Mouse (Mus musculus): ENCODE results near the gene Lingo2. TPM values are rescaled to one million over a fixed set of nuclear protein-coding genes. Genes with fewer than 3 reads are reported as not detected.

Gene Lingo2
- total and polyA plus RNA-seq, 2 experiments: not detected

- H3K36me3 ChIP-seq (ENCODE audit: control insufficient read depth, insufficient read depth, low read length): no peaks in the 10 kb centered on the region
- H3K4me3 ChIP-seq (ENCODE audit: insufficient read depth, low read depth, low read length): no peak overlapping the region
- no peaks in the 10 kb centered on the region for H3K79me2 ChIP-seq (ENCODE audit: control insufficient read depth, insufficient read depth, low read length)
- no peak overlapping the region for H3K27ac ChIP-seq (replicated peaks; ENCODE audit: insufficient read depth, low read depth, low read length)
- DNase-seq (ENCODE audit: extremely low read depth, low read depth, low spot score): no peak
- no peak overlapping the region for H3K9ac ChIP-seq (ENCODE audit: low read depth, low read length)
- TF ChIP-seq POLR2A (IDR thresholded peaks at IDR 0.05; ENCODE audit: extremely low read depth, insufficient read depth, low read length): no peak
- no peak for TF ChIP-seq CTCF (IDR thresholded peaks at IDR 0.05; ENCODE audit: low read depth, low read length)
- no peaks in the 10 kb centered on the region for H3K4me1 ChIP-seq (ENCODE audit: control insufficient read depth, insufficient read depth, low read length)
- no peaks in the 10 kb centered on the region for H3K27me3 ChIP-seq (ENCODE audit: control insufficient read depth, insufficient read depth, low read length)
- 94% methylated on average over 3 of the region's 3 CpGs for WGBS
Observed at GRCm38 (mm10) chr4:36368925-36369324, 582.6 kb downstream of the Lingo2 start.

GRCm38 (mm10) chr4:36354401-36354800, 597.1 kb downstream of the Lingo2 start:
- Histone ChIP-seq H3K36me3 (ENCODE audit: control insufficient read depth, insufficient read depth, low read length) (no peaks in the 10 kb centered on the region), H3K9ac (ENCODE audit: low read depth, low read length) (no peak overlapping the region), H3K4me1 (ENCODE audit: control insufficient read depth, insufficient read depth, low read length) (no peaks in the 10 kb centered on the region), H3K27me3 (ENCODE audit: control insufficient read depth, insufficient read depth, low read length) (no peaks in the 10 kb centered on the region), H3K79me2 (ENCODE audit: control insufficient read depth, insufficient read depth, low read length) (no peaks in the 10 kb centered on the region), H3K27ac (replicated peaks; ENCODE audit: insufficient read depth, low read depth, low read length) (no peak overlapping the region), H3K4me3 (ENCODE audit: insufficient read depth, low read depth, low read length) (no peak overlapping the region)
- no peak for TF ChIP-seq POLR2A (IDR thresholded peaks at IDR 0.05; ENCODE audit: extremely low read depth, insufficient read depth, low read length)
- TF ChIP-seq CTCF (IDR thresholded peaks at IDR 0.05; ENCODE audit: low read depth, low read length): no peak
- 66% methylated on average over 2 of the region's 2 CpGs for WGBS
- DNase-seq (ENCODE audit: extremely low read depth, low read depth, low spot score): no peak

GRCm38 (mm10) chr4:36331741-36332140, 619.8 kb downstream of the Lingo2 start:
- TF ChIP-seq CTCF (IDR thresholded peaks at IDR 0.05; ENCODE audit: low read depth, low read length) (no peak), POLR2A (IDR thresholded peaks at IDR 0.05; ENCODE audit: extremely low read depth, insufficient read depth, low read length) (no peak)
- Histone ChIP-seq H3K9ac (ENCODE audit: low read depth, low read length) (no peak overlapping the region), H3K36me3 (ENCODE audit: control insufficient read depth, insufficient read depth, low read length) (no peaks in the 10 kb centered on the region), H3K79me2 (ENCODE audit: control insufficient read depth, insufficient read depth, low read length) (no peaks in the 10 kb centered on the region), H3K27me3 (ENCODE audit: control insufficient read depth, insufficient read depth, low read length) (no peaks in the 10 kb centered on the region), H3K27ac (replicated peaks; ENCODE audit: insufficient read depth, low read depth, low read length) (no peak overlapping the region), H3K4me3 (ENCODE audit: insufficient read depth, low read depth, low read length) (no peak overlapping the region), H3K4me1 (ENCODE audit: control insufficient read depth, insufficient read depth, low read length) (no peaks in the 10 kb centered on the region)
- DNase-seq (ENCODE audit: extremely low read depth, low read depth, low spot score): no peak
- WGBS: 50% methylated on average over 1 of the region's 1 CpGs

- TF ChIP-seq CTCF (IDR thresholded peaks at IDR 0.05; ENCODE audit: low read depth, low read length) (no peak), POLR2A (IDR thresholded peaks at IDR 0.05; ENCODE audit: extremely low read depth, insufficient read depth, low read length) (no peak)
- no peak overlapping the region for H3K9ac ChIP-seq (ENCODE audit: low read depth, low read length)
- no peaks in the 10 kb centered on the region for H3K79me2 ChIP-seq (ENCODE audit: control insufficient read depth, insufficient read depth, low read length)
- no peaks in the 10 kb centered on the region for H3K36me3 ChIP-seq (ENCODE audit: control insufficient read depth, insufficient read depth, low read length)
- H3K4me3 ChIP-seq (ENCODE audit: insufficient read depth, low read depth, low read length): no peak overlapping the region
- no peak overlapping the region for H3K27ac ChIP-seq (replicated peaks; ENCODE audit: insufficient read depth, low read depth, low read length)
- no peak for DNase-seq (ENCODE audit: extremely low read depth, low read depth, low spot score)
- H3K27me3 ChIP-seq (ENCODE audit: control insufficient read depth, insufficient read depth, low read length): no peaks in the 10 kb centered on the region
- no peaks in the 10 kb centered on the region for H3K4me1 ChIP-seq (ENCODE audit: control insufficient read depth, insufficient read depth, low read length)
Observed at GRCm38 (mm10) chr4:36325603-36326002, 625.9 kb downstream of the Lingo2 start.

GRCm38 (mm10) chr4:36313067-36313466, 638.5 kb downstream of the Lingo2 start:
- no peaks in the 10 kb centered on the region for H3K27me3 ChIP-seq (ENCODE audit: control insufficient read depth, insufficient read depth, low read length)
- TF ChIP-seq CTCF (IDR thresholded peaks at IDR 0.05; ENCODE audit: low read depth, low read length) (no peak), POLR2A (IDR thresholded peaks at IDR 0.05; ENCODE audit: extremely low read depth, insufficient read depth, low read length) (no peak)
- no peak for DNase-seq (ENCODE audit: extremely low read depth, low read depth, low spot score)
- no peak overlapping the region for H3K4me3 ChIP-seq (ENCODE audit: insufficient read depth, low read depth, low read length)
- no peak overlapping the region for H3K27ac ChIP-seq (replicated peaks; ENCODE audit: insufficient read depth, low read depth, low read length)
- H3K4me1 ChIP-seq (ENCODE audit: control insufficient read depth, insufficient read depth, low read length): no peaks in the 10 kb centered on the region
- H3K36me3 ChIP-seq (ENCODE audit: control insufficient read depth, insufficient read depth, low read length): no peaks in the 10 kb centered on the region
- H3K79me2 ChIP-seq (ENCODE audit: control insufficient read depth, insufficient read depth, low read length): no peaks in the 10 kb centered on the region
- WGBS: 72% methylated on average over 2 of the region's 2 CpGs
- H3K9ac ChIP-seq (ENCODE audit: low read depth, low read length): no peak overlapping the region

GRCm38 (mm10) chr4:36311431-36311830, 640.1 kb downstream of the Lingo2 start:
- Histone ChIP-seq H3K9ac (ENCODE audit: low read depth, low read length) (no peak overlapping the region), H3K79me2 (ENCODE audit: control insufficient read depth, insufficient read depth, low read length) (no peaks in the 10 kb centered on the region), H3K4me3 (ENCODE audit: insufficient read depth, low read depth, low read length) (no peak overlapping the region), H3K36me3 (ENCODE audit: control insufficient read depth, insufficient read depth, low read length) (no peaks in the 10 kb centered on the region), H3K27me3 (ENCODE audit: control insufficient read depth, insufficient read depth, low read length) (no peaks in the 10 kb centered on the region), H3K27ac (replicated peaks; ENCODE audit: insufficient read depth, low read depth, low read length) (no peak overlapping the region), H3K4me1 (ENCODE audit: control insufficient read depth, insufficient read depth, low read length) (no peaks in the 10 kb centered on the region)
- DNase-seq (ENCODE audit: extremely low read depth, low read depth, low spot score): no peak
- WGBS: 87% methylated on average over 6 of the region's 6 CpGs
- TF ChIP-seq POLR2A (IDR thresholded peaks at IDR 0.05; ENCODE audit: extremely low read depth, insufficient read depth, low read length): no peak
- TF ChIP-seq CTCF (IDR thresholded peaks at IDR 0.05; ENCODE audit: low read depth, low read length): no peak

All from liver, adult 2 months (tissue).